Mouse (Mus musculus) spleen, adult 2 months (tissue): ENCODE results near the gene Mdm1.

Source experiments
- CTCF ChIP-seq: fragments of 200-500 bp; IDR thresholded peaks from 2 replicates; pipeline ENCODE4 v1.5.1; 2011; ENCODE audit warnings: mild to moderate bottlenecking, inconsistent platforms; ENCODE audit not compliant: insufficient read depth, insufficient read length, insufficient replicate concordance; ENCODE audit errors: extremely low read depth
- POLR2A ChIP-seq: fragments of 200-500 bp; IDR thresholded peaks from 2 replicates; pipeline ENCODE4 v1.6.1; 2011; ENCODE audit warnings: low read depth, low read length, inconsistent platforms

DNA sequence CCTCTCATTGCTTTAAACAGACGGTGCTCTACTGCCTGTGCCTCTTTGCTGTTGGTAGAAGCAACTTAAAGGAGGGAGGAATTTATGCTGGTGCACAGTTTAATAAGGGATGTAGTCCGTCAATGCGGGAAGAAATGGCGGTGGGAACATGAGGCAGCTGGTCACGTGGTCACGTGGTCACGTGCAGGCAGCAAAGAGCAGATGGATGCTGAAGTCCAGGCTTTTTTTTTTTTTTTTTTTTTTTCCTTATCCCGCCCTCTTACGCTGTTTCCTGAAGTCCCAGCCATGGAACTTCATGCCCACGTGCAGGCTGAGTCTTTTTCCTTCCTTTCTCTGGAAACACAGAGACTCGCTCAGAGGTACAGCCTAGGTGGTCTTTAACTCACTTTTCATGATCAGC lies 3.1 kb upstream of the Mdm1 start:
- no peak for TF ChIP-seq POLR2A
- no peak for TF ChIP-seq CTCF
